ENCODE assay signal across 15 mouse cellular contexts in the genomic region with DNA sequence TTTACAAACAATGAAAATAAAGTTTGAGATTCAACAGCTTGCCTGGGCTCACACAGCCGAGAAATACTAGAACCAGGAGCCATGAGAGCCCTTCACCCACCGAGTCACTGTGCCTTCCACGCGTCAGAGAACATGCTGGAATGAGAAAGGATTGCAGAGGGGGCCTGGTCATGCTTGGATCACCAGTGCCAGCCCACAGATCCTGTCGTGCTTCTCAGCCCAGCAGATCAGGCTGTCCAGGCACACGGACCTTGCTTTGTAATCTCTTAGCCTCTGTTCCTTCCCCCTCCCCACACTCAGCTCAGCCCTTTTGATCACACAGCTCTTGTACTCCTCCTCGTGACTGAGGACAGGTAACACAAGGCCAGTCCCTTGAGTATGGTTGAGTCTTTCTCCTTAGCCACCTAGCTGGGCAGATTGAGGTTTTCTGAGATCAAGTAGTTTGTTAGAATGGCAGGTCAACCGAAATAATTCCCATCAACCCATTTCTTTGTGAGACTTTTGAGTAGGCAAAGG.
DNase-seq lines count a peak whose midpoint lies in the region; ATAC-seq and TF ChIP-seq lines count a peak whose summit lies in the region.
"Had no signal": no experiment of that assay in that cellular context is flagged by ENCODE, and none has a peak within 500 bp of the region (broad histone marks: within the 10 kb centered on the region; RNA-seq: fewer than 3 reads in every experiment).

No protein-coding gene starts in this region.

- 29% methylated on average over 8 of the region's 8 CpGs for WGBS in kidney, embryonic 14.5 days
- WGBS in forebrain, embryonic 14.5 days = 53% methylated on average over 8 of the region's 8 CpGs
- WGBS in midbrain, embryonic 14.5 days = 33% methylated on average over 8 of the region's 8 CpGs

- H3K27ac ChIP-seq in kidney, embryonic 14.5 days (ENCODE audit: low read depth, low read length) = peak overlapping the region; percentile 30
- no peak overlapping the region for H3K27ac ChIP-seq in forebrain, embryonic 14.5 days (ENCODE audit: low read depth, low read length)
- H3K27ac ChIP-seq in midbrain, embryonic 14.5 days (replicated peaks; ENCODE audit: low read depth, low read length) = peak overlapping the region; percentile 82

- no peaks in the 10 kb centered on the region for H3K9me3 ChIP-seq in kidney, embryonic 14.5 days (ENCODE audit: control insufficient read depth, low read length)
- no peaks in the 10 kb centered on the region for H3K9me3 ChIP-seq in forebrain, embryonic 14.5 days (replicated peaks; ENCODE audit: control insufficient read depth, low read length)
- no peaks in the 10 kb centered on the region for H3K9me3 ChIP-seq in midbrain, embryonic 14.5 days (ENCODE audit: control insufficient read depth, low read length)

- H3K4me2 ChIP-seq in kidney, embryonic 14.5 days (replicated peaks; ENCODE audit: low read depth, low read length) = no peak overlapping the region
- no peak overlapping the region for H3K4me2 ChIP-seq in forebrain, embryonic 14.5 days (ENCODE audit: low read length)
- H3K4me2 ChIP-seq in midbrain, embryonic 14.5 days (ENCODE audit: low read length) = no peak overlapping the region

- H3K36me3 ChIP-seq in kidney, embryonic 14.5 days (ENCODE audit: control insufficient read depth, insufficient read depth, low read length) = no peaks in the 10 kb centered on the region
- H3K36me3 ChIP-seq in forebrain, embryonic 14.5 days (ENCODE audit: control insufficient read depth, insufficient read depth, low read length) = no peaks in the 10 kb centered on the region
- no peaks in the 10 kb centered on the region for H3K36me3 ChIP-seq in midbrain, embryonic 14.5 days (ENCODE audit: control insufficient read depth, insufficient read depth, low read length)

- H3K9ac ChIP-seq in kidney, embryonic 14.5 days (ENCODE audit: low read depth, low read length) = no peak overlapping the region
- H3K9ac ChIP-seq in forebrain, embryonic 14.5 days (ENCODE audit: low read length) = peak overlapping the region; percentile 29; the same call in 1 of the 2 replicates
- H3K9ac ChIP-seq in midbrain, embryonic 14.5 days (replicated peaks; ENCODE audit: low read length) = no peak overlapping the region

- TF ChIP-seq POLR2A in brain, embryonic 14.5 days (IDR thresholded peaks at IDR 0.05; ENCODE audit: borderline replicate concordance, extremely low read depth, insufficient read depth, insufficient read length, poor library complexity, severe bottlenecking) = no peak

- DNase-seq in kidney, adult 11 months = no peak
- no peak for DNase-seq in brain, embryonic 14.5 days (ENCODE audit: low read depth)
- DNase-seq in forebrain, embryonic 14.5 days (ENCODE audit: low spot score) = no peak
- DNase-seq in midbrain, embryonic 14.5 days = no peak
- DNase-seq in layer of hippocampus, adult 8-10 months (ENCODE audit: low spot score in 2 of 2) = no peak
- no peak for DNase-seq in ovary, adult 18-20 months (ENCODE audit: low spot score)
- DNase-seq: adrenal gland, adult 2 months; cerebellum, adult 9-11 months; gastrocnemius, postnatal 36 days; heart, postnatal 36 days; kidney, postnatal 36 days; lung, adult 18-20 months had no signal

- peaks cover 45% of the 10 kb centered on the region for H3K4me1 ChIP-seq in kidney, embryonic 14.5 days (ENCODE audit: control insufficient read depth, insufficient read depth, low read length)
- peaks cover 39% of the 10 kb centered on the region for H3K4me1 ChIP-seq in forebrain, embryonic 14.5 days (ENCODE audit: control insufficient read depth, insufficient read depth, low read length)
- H3K4me1 ChIP-seq in midbrain, embryonic 14.5 days (ENCODE audit: control insufficient read depth, insufficient read depth, low read length) = peaks cover 58% of the 10 kb centered on the region

- peak; percentile 78 for ATAC-seq in kidney, embryonic 14.5 days (ENCODE audit: low FRiP score, low TSS enrichment)
- ATAC-seq in forebrain, embryonic 14.5 days = no peak
- no peak for ATAC-seq in midbrain, embryonic 14.5 days (ENCODE audit: low FRiP score, low TSS enrichment)
- ATAC-seq: Patski had no signal

- 0 out of 2 replicates have a peak, but pooled peaks have one; percentile 22 for TF ChIP-seq CTCF in brain, embryonic 14.5 days (IDR thresholded peaks at IDR 0.05; ENCODE audit: borderline replicate concordance, extremely low read depth, insufficient read depth, insufficient read length)

- H3K27me3 ChIP-seq in kidney, embryonic 14.5 days (ENCODE audit: control insufficient read depth, insufficient read depth, low read length) = no peaks in the 10 kb centered on the region
- H3K27me3 ChIP-seq in forebrain, embryonic 14.5 days (replicated peaks; ENCODE audit: control insufficient read depth, insufficient read depth, low read length) = no peaks in the 10 kb centered on the region
- H3K27me3 ChIP-seq in midbrain, embryonic 14.5 days (ENCODE audit: control insufficient read depth, insufficient read depth, low read length) = no peaks in the 10 kb centered on the region
- H3K27me3 ChIP-seq: Patski had no signal

- H3K4me3 ChIP-seq in kidney, embryonic 14.5 days (ENCODE audit: low read length) = no peak overlapping the region
- no peak overlapping the region for H3K4me3 ChIP-seq in forebrain, embryonic 14.5 days (ENCODE audit: low read depth, low read length)
- H3K4me3 ChIP-seq in midbrain, embryonic 14.5 days (replicated peaks; ENCODE audit: low read depth, low read length) = no peak overlapping the region
- H3K4me3 ChIP-seq: left cerebral cortex, adult 2 months had no signal
